Mouse (Mus musculus): ENCODE measurements around the gene Gm10271.

DNA sequence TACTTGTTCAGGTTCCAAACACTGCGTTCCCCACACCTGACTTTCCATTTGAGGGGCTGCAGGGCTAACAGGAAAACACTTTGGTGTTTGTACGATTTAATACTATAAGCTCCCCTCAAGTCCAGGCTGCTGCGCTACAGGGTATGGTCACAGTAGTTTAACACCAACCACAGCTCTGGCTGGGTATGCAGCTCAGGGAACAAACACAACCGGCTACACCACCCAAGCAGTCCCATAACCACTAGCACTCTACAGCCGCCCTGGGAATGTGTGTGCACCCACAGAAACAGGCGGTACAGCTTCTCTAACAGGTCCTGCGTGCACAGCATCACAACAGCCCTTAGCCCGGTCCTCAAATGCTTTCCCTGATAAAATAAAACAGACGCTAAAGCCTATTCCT lies 59.6 kb downstream of the Gm10271 start:
- no peak for TF ChIP-seq EP300 (IDR thresholded peaks at IDR 0.05; ENCODE audit: low read depth)
- no peak for TF ChIP-seq CTCF (IDR thresholded peaks at IDR 0.05; ENCODE audit: low read depth)

All from liver, postnatal 0 days (tissue).